Mouse (Mus musculus): Measurements from ENCODE around the gene Gnptab.
"Not testable (repeated sequence)": the region's sequence is repeated elsewhere in the genome, so short reads cannot be mapped to it uniquely, and the experiment has no call there.

Gene Gnptab

GRCm38 (mm10) chr10:88420141-88420541 is 41.2 kb downstream of the Gnptab start:
- DNase-seq: no peak

GRCm38 (mm10) chr10:88420655-88421435 is 41.9 kb downstream of the Gnptab start:
- DNase-seq: no peak

GRCm38 (mm10) chr10:88426158-88426816 is 47.4 kb downstream of the Gnptab start:
- no peak for DNase-seq

GRCm38 (mm10) chr10:88426896-88427295 is 48.0 kb downstream of the Gnptab start:
- DNase-seq: no peak

DNA sequence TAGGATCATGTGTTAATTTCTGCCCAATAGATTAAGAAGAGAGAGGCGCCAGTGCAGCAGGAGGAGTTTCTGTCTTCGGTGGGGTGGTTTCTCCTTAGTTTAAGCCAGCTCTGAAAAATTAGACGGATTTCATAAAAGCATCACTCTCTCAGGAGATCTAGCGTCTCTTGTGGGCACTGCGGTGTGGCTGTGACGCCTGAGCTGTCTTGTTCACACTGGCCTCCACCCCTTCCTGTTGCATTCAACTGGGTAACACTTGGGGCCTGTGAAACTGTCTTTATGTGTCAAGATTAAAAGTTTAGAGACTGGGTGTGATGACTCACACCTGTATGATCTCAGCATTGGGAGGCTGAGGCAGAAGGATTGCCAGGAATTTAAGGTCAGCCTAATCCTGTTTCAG is 49.1 kb downstream of the Gnptab start:
- DNase-seq: no peak

DNA sequence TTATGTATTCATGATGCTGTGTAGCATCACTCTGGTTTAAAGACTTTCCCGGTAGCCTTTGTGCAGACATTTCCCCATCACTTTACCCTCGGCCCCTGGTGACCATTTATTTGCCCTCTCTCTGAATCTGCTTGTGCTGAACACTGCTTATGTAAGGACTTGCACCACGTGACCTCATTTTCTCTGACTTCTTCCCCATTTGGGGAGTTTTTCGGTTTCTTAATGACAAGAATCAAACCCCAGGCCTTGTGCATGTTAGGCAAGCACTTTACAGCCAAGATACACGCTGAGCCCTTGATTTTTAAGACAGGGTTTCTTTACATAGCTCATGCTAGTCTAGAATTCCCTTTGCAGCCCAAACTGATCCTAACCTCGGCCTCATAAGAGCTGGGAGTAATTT is 62.3 kb downstream of the Gnptab start:
- no peak for DNase-seq

- DNase-seq: no peak
Measured at GRCm38 (mm10) chr10:88451221-88451620, 72.3 kb downstream of the Gnptab start.

GRCm38 (mm10) chr10:88451990-88452389 is 73.1 kb downstream of the Gnptab start:
- no peak for DNase-seq

GRCm38 (mm10) chr10:88457816-88458215 is 78.9 kb downstream of the Gnptab start:
- no peak for DNase-seq

DNA sequence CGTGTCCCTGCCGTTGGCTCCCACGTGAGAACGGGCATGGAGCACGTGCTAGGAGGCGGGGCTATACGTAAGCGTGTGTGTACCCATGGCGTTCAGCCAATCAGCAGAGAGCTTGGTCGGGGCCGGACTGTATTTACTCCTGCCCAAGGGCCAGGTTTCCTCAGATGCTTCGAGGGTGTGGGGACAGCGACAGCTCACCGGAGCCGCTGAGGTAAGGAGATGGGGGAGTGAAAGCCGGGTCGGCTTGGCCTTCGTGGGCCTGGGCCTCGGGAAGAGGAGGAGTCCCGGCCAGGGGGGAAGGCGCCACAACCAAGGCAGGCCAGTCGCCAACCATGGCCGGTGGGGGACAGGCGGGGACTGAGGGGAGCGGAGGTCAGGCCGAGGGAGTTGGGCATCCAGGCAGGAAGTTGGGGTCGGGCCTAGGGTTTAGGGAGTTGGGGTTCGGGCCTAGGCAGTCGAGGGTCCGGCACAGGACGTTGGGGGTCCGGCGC is 80.6 kb downstream of the Gnptab start, which contains the start of gene Sycp3:
Gene Sycp3 (plus strand): TSS at position 68 of the 491 bp plus-strand sequence.
- DNase-seq: no peak

- no peak for DNase-seq
Measured at GRCm38 (mm10) chr10:88460122-88460820, 81.3 kb downstream of the Gnptab start.

DNA sequence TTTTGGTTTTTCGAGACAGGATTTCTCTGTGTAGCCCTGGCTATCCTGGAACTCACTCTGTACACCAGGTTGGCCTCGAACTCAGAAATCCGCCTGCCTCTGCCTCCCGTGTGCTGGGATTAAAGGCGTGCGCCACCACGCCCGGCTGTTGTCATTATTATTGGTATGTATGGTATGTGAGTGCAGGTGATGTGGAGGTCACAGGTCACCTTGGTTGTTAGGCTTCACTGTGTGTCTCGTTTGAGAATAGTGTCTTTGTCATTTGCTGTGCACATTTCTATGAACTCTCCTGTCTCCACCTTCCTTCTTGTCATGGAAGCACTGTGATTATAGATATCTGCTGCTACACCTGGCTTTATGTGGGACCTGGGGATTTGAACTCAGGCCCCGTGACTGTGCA is 103.9 kb downstream of the Gnptab start:
- DNase-seq: not testable (repeated sequence)

DNA sequence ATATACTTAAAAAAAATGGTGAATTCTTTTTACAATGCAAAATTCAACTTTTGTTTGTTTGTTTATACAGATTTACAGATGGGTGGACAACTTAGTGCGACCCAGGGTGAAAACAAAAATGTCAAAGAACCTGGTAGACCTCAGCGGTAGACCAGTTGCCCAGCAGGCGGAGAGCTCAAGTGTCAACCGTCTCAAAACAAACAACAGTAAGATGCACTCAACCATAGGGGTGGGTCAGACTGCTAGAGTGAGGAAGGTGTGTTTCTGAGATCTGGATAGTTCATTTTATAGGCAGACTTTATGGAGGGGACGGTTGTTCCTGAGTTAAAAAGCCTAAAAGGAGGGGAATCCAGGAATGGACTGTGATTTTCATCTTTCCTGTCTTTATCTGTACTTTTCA is 109.7 kb downstream of the Gnptab start:
- DNase-seq: no peak

DNA sequence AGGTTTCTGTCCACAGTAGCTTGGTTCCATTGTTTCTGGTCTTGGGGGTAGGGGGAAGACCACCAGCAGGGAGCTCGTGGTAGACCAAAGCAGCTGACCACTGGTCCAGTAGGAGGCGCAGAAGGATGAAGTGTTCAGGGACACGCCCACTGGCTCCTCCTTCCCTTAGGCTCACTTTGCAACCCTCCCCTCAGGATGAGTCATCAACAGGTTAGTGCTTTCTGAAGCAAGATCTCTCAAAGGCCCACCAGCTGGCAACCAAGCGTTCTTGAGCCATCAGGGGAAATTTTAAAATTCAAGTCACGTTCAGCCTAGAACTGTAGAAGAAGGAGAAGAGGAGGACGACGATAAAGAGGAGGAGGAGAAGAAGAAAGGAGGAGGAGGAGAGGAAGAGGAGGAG is 112.7 kb downstream of the Gnptab start:
- DNase-seq: no peak

GRCm38 (mm10) chr10:88492658-88493057 is 113.7 kb downstream of the Gnptab start:
- DNase-seq: no peak

DNA sequence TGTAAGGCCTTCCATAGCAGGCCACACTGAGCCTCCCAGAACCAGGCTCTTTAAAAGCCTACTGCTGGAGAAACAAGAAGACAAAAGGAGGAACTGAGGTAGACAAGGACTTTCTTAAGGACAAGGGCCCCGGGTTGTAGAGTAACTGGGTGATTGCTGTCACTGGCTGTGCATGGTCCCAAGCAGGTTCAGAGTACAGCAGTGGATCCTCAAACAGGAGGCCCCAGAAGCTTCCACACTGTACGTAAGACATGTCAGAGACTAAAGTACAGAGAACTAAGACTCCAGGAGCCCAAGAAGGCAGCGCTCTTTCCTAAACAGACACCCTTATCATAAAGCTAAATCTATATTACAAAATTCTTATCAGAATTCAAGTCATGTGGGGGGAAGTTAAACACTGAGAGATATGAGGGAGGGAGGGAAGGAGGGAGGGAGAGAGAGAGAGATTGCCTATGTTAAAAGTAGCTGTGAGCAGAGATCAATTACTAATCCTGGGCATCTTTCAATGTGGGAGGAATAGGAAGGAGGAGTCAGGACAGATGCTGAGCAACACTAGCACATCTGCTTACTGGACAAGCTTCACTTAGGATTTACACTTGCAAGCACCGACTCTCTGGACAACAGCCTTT is 116.1 kb downstream of the Gnptab start:
- DNase-seq: no peak

All from thymus, adult 18-20 months (tissue).